Mouse (Mus musculus): Measurements from ENCODE around the gene Pde4a.

- peak; percentile 73 for TF ChIP-seq POLR2A (IDR thresholded peaks at IDR 0.05; ENCODE audit: borderline replicate concordance, extremely low read depth, low read depth, low read length)
- no peak for TF ChIP-seq CTCF (IDR thresholded peaks at IDR 0.05; ENCODE audit: insufficient read depth, low read length)
These were observed 15.7 kb upstream of the Pde4a start, which contains the start of gene Cdc37 for GRCm38 (mm10) chr9:21149654-21150419.

Data from lung, adult 2 months (tissue).